Mouse (Mus musculus): ENCODE results near the gene Galnt13. TPM values are rescaled to one million over a fixed set of nuclear protein-coding genes. Genes with fewer than 3 reads are reported as not detected.

Galnt13 gene
- polyA plus RNA-seq, 1 experiment from 2014 or later = not detected

- H3K4me1 ChIP-seq (ENCODE audit: insufficient read depth) = no peaks in the 10 kb centered on the region
- no peak for TF ChIP-seq EP300 (IDR thresholded peaks at IDR 0.05; ENCODE audit: low read depth)
- TF ChIP-seq CTCF (IDR thresholded peaks at IDR 0.05; ENCODE audit: low read depth) = no peak
- H3K4me3 ChIP-seq (ENCODE audit: low read depth, low read length) = no peak overlapping the region
- no peak overlapping the region for H3K9ac ChIP-seq (replicated peaks)
- H3K27ac ChIP-seq (ENCODE audit: low read depth) = no peak overlapping the region
- H3K4me2 ChIP-seq (ENCODE audit: low read depth, low read length) = no peak overlapping the region
- H3K36me3 ChIP-seq (replicated peaks; ENCODE audit: insufficient read depth, low read length) = no peaks in the 10 kb centered on the region
- 65% methylated on average over 5 of the region's 5 CpGs for WGBS (ENCODE audit: insufficient replicate concordance)
- ATAC-seq (no peak), DNase-seq (no peak)
- no peaks in the 10 kb centered on the region for H3K27me3 ChIP-seq (ENCODE audit: insufficient read depth, low read length)
- no peaks in the 10 kb centered on the region for H3K9me3 ChIP-seq (ENCODE audit: low read length)
These were observed 47.3 kb downstream of the Galnt13 start for GRCm38 (mm10) chr2:54483426-54483825.

- H3K4me1 ChIP-seq (ENCODE audit: insufficient read depth) = no peaks in the 10 kb centered on the region
- no peak overlapping the region for H3K4me3 ChIP-seq (ENCODE audit: low read depth, low read length)
- no peak overlapping the region for H3K4me2 ChIP-seq (ENCODE audit: low read depth, low read length)
- H3K27ac ChIP-seq (ENCODE audit: low read depth) = no peak overlapping the region
- WGBS (ENCODE audit: insufficient replicate concordance) = 69% methylated on average over 3 of the region's 3 CpGs
- H3K36me3 ChIP-seq (replicated peaks; ENCODE audit: insufficient read depth, low read length) = no peaks in the 10 kb centered on the region
- DNase-seq = no peak
- H3K27me3 ChIP-seq (ENCODE audit: insufficient read depth, low read length) = no peaks in the 10 kb centered on the region
- TF ChIP-seq EP300 (IDR thresholded peaks at IDR 0.05; ENCODE audit: low read depth) = no peak
- no peak for TF ChIP-seq CTCF (IDR thresholded peaks at IDR 0.05; ENCODE audit: low read depth)
- ATAC-seq = no peak
- no peaks in the 10 kb centered on the region for H3K9me3 ChIP-seq (ENCODE audit: low read length)
- no peak overlapping the region for H3K9ac ChIP-seq (replicated peaks)
These were observed 86.9 kb downstream of the Galnt13 start for GRCm38 (mm10) chr2:54522989-54523388.

- Histone ChIP-seq H3K36me3 (replicated peaks; ENCODE audit: insufficient read depth, low read length) (no peaks in the 10 kb centered on the region), H3K27me3 (ENCODE audit: insufficient read depth, low read length) (no peaks in the 10 kb centered on the region), H3K4me3 (ENCODE audit: low read depth, low read length) (no peak overlapping the region), H3K4me1 (ENCODE audit: insufficient read depth) (no peaks in the 10 kb centered on the region), H3K4me2 (ENCODE audit: low read depth, low read length) (no peak overlapping the region), H3K9me3 (ENCODE audit: low read length) (no peaks in the 10 kb centered on the region), H3K27ac (ENCODE audit: low read depth) (no peak overlapping the region), H3K9ac (replicated peaks) (no peak overlapping the region)
- WGBS (ENCODE audit: insufficient replicate concordance) = 50% methylated on average over 3 of the region's 3 CpGs
- TF ChIP-seq EP300 (IDR thresholded peaks at IDR 0.05; ENCODE audit: low read depth) (no peak), CTCF (IDR thresholded peaks at IDR 0.05; ENCODE audit: low read depth) (no peak)
- no peak for DNase-seq
- no peak for ATAC-seq
These were observed 91.0 kb downstream of the Galnt13 start for GRCm38 (mm10) chr2:54527073-54527472.

GRCm38 (mm10) chr2:54558357-54559153, 122.4 kb downstream of the Galnt13 start:
- Histone ChIP-seq H3K4me2 (ENCODE audit: low read depth, low read length) (no peak overlapping the region), H3K9me3 (ENCODE audit: low read length) (no peaks in the 10 kb centered on the region), H3K27me3 (ENCODE audit: insufficient read depth, low read length) (no peaks in the 10 kb centered on the region), H3K4me3 (ENCODE audit: low read depth, low read length) (no peak overlapping the region), H3K27ac (ENCODE audit: low read depth) (no peak overlapping the region), H3K36me3 (replicated peaks; ENCODE audit: insufficient read depth, low read length) (no peaks in the 10 kb centered on the region), H3K4me1 (ENCODE audit: insufficient read depth) (no peaks in the 10 kb centered on the region), H3K9ac (replicated peaks) (no peak overlapping the region)
- TF ChIP-seq EP300 (IDR thresholded peaks at IDR 0.05; ENCODE audit: low read depth) (no peak), CTCF (IDR thresholded peaks at IDR 0.05; ENCODE audit: low read depth) (no peak)
- no peak for DNase-seq
- WGBS (ENCODE audit: insufficient replicate concordance) = 66% methylated on average over 10 of the region's 10 CpGs
- peak; percentile 79 for ATAC-seq

GRCm38 (mm10) chr2:54565068-54565467, 129.0 kb downstream of the Galnt13 start:
- no peak for ATAC-seq
- H3K4me2 ChIP-seq (ENCODE audit: low read depth, low read length) = no peak overlapping the region
- 73% methylated on average over 3 of the region's 3 CpGs for WGBS (ENCODE audit: insufficient replicate concordance)
- DNase-seq = no peak
- no peaks in the 10 kb centered on the region for H3K36me3 ChIP-seq (replicated peaks; ENCODE audit: insufficient read depth, low read length)
- no peak overlapping the region for H3K27ac ChIP-seq (ENCODE audit: low read depth)
- no peak overlapping the region for H3K9ac ChIP-seq (replicated peaks)
- H3K27me3 ChIP-seq (ENCODE audit: insufficient read depth, low read length) = no peaks in the 10 kb centered on the region
- no peaks in the 10 kb centered on the region for H3K4me1 ChIP-seq (ENCODE audit: insufficient read depth)
- no peaks in the 10 kb centered on the region for H3K9me3 ChIP-seq (ENCODE audit: low read length)
- TF ChIP-seq CTCF (IDR thresholded peaks at IDR 0.05; ENCODE audit: low read depth) = no peak
- TF ChIP-seq EP300 (IDR thresholded peaks at IDR 0.05; ENCODE audit: low read depth) = no peak
- H3K4me3 ChIP-seq (ENCODE audit: low read depth, low read length) = no peak overlapping the region

GRCm38 (mm10) chr2:54567186-54567585, 131.1 kb downstream of the Galnt13 start:
- no peaks in the 10 kb centered on the region for H3K27me3 ChIP-seq (ENCODE audit: insufficient read depth, low read length)
- WGBS (ENCODE audit: insufficient replicate concordance) = 53% methylated on average over 2 of the region's 2 CpGs
- ATAC-seq = no peak
- H3K4me1 ChIP-seq (ENCODE audit: insufficient read depth) = no peaks in the 10 kb centered on the region
- H3K36me3 ChIP-seq (replicated peaks; ENCODE audit: insufficient read depth, low read length) = no peaks in the 10 kb centered on the region
- H3K9me3 ChIP-seq (ENCODE audit: low read length) = no peaks in the 10 kb centered on the region
- H3K4me3 ChIP-seq (ENCODE audit: low read depth, low read length) = no peak overlapping the region
- TF ChIP-seq EP300 (IDR thresholded peaks at IDR 0.05; ENCODE audit: low read depth) (no peak), CTCF (IDR thresholded peaks at IDR 0.05; ENCODE audit: low read depth) (no peak)
- no peak overlapping the region for H3K27ac ChIP-seq (ENCODE audit: low read depth)
- no peak overlapping the region for H3K9ac ChIP-seq (replicated peaks)
- DNase-seq = no peak
- no peak overlapping the region for H3K4me2 ChIP-seq (ENCODE audit: low read depth, low read length)
